In the genomic region with DNA sequence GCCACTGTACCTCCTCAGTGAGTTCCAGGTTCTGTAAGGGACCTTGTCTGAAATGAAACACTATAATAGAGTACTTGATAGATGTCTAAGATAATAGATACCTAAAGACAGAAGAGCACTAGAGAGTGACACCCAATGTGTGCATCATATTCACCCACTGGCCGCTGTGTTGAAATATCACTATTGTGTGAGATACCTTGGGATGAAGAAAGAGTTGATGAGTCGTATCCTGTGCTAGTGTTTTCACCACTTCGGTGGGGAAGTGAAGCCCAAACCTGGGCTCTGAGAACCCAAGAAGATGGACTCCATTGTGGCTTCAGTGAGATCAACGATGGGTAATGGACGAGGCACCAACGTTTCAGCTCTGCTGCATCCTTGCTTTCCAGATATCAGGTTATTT, we compare ENCODE assay signal across 11 mouse cellular contexts. TPM values are rescaled to one million over a fixed set of nuclear protein-coding genes. Genes with fewer than 3 reads are reported as not detected.
"Had no signal": no experiment of that assay in that cellular context is flagged by ENCODE, and none has a peak within 500 bp of the region (broad histone marks: within the 10 kb centered on the region; RNA-seq: fewer than 3 reads in every experiment).

No protein-coding gene starts in this region.

RNA-seq across cellular contexts. Expression of a gene that starts 26.6 kb away (rescaled TPM):
- total RNA-seq: left cerebral cortex, adult 2 months; left cerebral cortex, postnatal 10 days; left cerebral cortex, postnatal 14 days; left cerebral cortex, postnatal 25 days; left cerebral cortex, postnatal 36 days; left cerebral cortex, postnatal 4 days; liver, adult 2 months; megakaryocyte-erythroid progenitor cell, adult 5-6 weeks; midbrain, postnatal 0 days; monocyte, adult 5-6 weeks had no signal

RNA-seq across cellular contexts. Expression of a gene that starts 32.2 kb away (rescaled TPM):
- total RNA-seq: left cerebral cortex, adult 2 months; left cerebral cortex, adult 8-10 months; left cerebral cortex, postnatal 10 days; left cerebral cortex, postnatal 14 days; left cerebral cortex, postnatal 25 days; left cerebral cortex, postnatal 36 days; left cerebral cortex, postnatal 4 days; liver, adult 2 months; megakaryocyte-erythroid progenitor cell, adult 5-6 weeks; midbrain, postnatal 0 days; monocyte, adult 5-6 weeks had no signal

RNA-seq across cellular contexts. Expression of a gene that starts 32.4 kb away (rescaled TPM):
- total RNA-seq: left cerebral cortex, adult 2 months; left cerebral cortex, adult 8-10 months; left cerebral cortex, postnatal 10 days; left cerebral cortex, postnatal 14 days; left cerebral cortex, postnatal 25 days; left cerebral cortex, postnatal 36 days; left cerebral cortex, postnatal 4 days; liver, adult 2 months; megakaryocyte-erythroid progenitor cell, adult 5-6 weeks; midbrain, postnatal 0 days; monocyte, adult 5-6 weeks had no signal
